Mouse (Mus musculus): ENCODE measurements around the gene Plppr5.

Plppr5 gene

GRCm38 (mm10) chr3:117574529-117575252 lies at the start of gene Plppr5:
Gene Plppr5 (plus strand): TSS chr3:117574836.
- peak; percentile 84 for DNase-seq

DNA sequence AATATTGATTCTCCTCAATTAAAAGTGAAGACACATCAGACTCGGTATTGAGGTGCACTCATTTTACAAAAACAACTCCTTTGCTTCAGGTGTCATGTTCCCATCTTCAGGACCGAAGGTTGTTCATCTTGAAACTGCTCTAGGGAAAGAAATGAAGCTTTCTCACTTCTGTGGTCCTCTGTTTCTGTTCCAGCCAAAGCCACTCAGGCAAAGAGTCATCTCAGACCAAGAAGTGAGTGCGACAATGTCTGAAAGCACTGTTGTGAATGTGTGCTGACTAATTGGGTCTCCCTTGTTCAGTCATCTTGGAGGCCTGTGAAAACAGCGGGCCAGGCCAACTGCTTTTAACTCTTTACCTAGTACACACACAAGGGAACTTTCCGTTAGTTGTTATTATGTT lies 24.7 kb upstream of the Plppr5 start:
- no peak for DNase-seq

GRCm38 (mm10) chr3:117550526-117550925 lies 24.1 kb upstream of the Plppr5 start:
- DNase-seq: no peak

DNA sequence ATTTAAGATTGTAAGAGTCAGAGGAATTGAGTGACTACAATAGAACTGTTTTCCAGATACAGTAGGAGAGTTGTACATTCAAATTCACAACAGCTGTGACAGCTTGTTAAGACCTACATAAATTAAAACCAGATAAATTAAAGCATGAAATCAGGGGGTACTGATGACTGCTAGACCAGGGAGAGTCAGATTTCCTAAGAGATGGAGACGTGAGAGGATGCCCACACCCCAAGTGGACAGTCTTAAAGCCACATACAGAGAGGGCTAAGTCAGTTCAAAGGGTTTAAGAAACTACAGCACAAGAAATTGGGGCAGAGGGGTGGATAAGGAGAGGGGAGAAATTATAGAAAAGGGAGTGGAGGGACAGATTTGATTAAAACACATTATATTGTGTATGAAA lies 17.7 kb upstream of the Plppr5 start:
- DNase-seq: no peak

DNA sequence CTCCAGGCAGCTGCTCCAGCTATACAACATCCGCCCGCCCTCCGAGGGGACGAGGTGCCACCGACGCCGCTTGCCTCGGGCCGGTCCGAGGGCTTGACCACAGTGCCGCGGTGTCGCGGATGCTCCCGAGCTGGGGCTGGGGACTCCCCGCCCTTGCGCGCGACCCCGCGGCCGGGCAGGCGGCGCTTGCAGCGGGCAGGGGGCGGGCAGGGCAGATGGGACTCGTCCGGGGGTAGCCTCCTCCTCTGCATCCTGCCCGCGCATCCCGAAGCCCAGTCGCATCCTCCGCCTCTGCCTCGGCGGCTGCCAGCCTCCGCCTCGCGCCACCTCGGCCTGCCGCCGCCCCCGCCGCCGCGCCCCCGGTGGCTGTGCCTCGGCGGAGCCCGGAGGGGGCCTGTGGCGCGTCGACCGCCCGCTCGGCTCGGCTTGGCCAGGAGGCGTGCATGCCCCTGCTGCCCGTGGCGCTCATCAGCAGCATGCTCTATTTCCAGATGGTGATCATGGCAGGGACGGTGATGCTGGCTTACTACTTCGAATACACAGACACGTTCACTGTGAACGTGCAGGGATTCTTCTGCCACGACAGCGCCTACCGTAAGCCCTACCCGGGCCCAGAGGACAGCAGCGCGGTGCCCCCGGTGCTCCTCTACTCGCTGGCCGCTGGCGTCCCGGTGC lies 754 bp downstream of the Plppr5 start:
- DNase-seq: peak; percentile 81 to 86

GRCm38 (mm10) chr3:117575928-117576254 lies 1.3 kb downstream of the Plppr5 start:
- no peak for DNase-seq

DNA sequence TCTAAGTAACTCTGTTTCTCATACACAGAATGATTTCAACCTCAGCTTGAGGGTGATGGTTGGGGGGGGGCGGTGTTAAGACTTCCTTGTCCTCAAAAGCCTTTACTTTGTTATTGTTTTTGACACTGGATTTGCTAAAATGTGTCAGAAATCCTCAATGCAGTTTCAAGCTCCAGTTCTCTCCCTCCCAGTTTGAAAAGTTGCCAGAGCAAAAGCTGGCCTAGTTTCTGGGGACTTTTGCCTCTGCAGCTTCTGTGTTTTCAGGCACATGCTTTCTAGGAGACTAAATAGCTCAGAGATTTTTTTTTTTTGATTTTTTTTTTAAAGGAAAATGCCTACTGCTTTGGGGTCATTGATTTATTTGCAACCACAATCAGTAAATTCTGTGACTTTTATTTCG lies 2.7 kb downstream of the Plppr5 start:
- DNase-seq: peak; percentile 62 to 64

- no peak for DNase-seq
Measured at GRCm38 (mm10) chr3:117582628-117583027, 8.0 kb downstream of the Plppr5 start.

- DNase-seq: no peak
Measured at GRCm38 (mm10) chr3:117602404-117602803, 27.8 kb downstream of the Plppr5 start.

- DNase-seq: no peak
Measured at GRCm38 (mm10) chr3:117603458-117603857, 28.8 kb downstream of the Plppr5 start.

DNA sequence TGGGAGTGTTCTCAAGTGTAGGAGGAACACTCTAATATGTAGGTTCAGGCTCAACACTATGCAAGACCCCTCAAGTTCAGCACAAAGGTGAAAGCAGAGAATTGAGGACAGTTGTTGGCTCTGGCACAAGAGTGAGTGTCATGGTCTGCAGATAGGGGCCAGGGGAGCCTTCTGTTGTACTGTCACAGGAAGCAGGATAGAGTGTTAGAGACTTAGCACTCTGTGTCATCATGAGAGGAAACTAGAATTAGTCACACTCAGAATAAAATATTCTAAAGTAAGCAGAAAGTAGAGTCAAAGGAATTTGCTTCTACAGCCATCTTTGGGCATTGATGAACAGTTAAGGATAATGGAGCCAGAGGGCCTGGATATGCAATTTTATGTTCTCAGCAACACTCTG lies 31.7 kb downstream of the Plppr5 start:
- no peak for DNase-seq

DNA sequence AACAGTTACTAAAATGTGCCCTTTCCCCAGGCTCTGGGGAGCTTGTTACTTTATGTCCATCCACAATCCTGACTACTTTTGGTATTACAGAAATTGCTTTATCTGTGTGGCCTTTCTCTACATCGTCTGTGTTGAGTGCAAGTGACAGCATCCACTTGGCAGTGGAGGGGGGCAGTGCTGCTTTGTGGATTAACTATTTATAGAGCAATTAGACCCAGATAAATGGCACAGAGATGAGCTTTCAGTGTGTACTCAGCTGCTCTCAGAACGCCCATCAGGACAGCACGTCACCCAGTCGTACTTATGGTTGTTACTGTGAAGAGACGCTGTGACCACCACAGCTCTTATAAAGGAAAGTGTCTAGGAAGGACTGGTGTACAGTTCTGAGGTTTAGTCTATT lies 36.8 kb downstream of the Plppr5 start:
- no peak for DNase-seq

DNA sequence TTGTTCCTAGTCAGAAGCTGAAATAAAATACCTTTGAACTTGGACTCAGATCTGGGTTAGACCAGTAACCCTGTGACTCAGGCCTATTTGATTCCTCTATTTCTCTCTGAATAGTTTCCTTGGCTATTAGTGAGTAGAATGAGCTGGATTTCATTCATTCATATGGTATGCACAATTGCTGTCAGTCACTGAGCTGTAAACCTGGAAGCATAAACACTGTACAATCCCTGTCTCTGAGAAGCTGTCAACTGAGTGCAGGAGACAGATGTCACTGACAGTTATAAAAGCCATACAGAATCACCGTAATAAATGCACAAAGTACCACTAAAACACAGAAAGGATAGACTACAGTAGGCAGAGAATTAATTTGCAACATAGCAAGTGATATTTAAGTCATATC lies 40.2 kb downstream of the Plppr5 start:
- no peak for DNase-seq

DNA sequence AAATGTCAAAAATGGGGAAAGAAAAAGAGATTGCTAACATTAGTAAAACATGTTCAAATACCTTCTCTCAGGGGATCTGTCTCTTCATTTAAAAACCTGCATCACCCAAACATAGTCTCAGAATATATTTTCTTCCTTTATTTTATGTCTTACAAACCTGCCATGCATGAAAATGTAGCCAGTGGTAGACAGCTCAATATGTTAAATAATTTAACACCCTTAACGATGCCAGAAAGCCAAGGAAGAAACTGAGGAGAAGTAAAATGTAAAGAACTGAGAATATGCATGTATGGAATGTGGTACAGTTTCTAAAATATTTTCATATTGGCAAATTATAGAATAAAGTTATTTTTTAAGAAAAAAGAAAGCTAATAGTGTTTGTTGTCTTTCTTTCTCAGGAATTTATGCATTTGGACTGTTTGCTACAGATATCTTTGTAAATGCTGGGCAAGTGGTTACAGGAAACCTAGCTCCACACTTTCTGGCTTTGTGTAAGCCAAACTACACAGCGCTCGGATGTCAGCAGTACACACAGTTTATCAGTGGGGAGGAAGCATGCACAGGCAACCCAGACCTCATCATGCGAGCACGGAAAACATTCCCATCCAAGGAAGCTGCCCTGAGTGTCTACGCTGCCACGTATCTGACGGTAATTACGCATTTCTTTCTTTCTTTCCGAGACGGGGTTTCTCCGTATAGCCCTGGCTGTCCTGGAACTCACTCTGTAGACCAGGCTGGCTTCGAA lies 50.8 kb downstream of the Plppr5 start:
- no peak for DNase-seq

DNA sequence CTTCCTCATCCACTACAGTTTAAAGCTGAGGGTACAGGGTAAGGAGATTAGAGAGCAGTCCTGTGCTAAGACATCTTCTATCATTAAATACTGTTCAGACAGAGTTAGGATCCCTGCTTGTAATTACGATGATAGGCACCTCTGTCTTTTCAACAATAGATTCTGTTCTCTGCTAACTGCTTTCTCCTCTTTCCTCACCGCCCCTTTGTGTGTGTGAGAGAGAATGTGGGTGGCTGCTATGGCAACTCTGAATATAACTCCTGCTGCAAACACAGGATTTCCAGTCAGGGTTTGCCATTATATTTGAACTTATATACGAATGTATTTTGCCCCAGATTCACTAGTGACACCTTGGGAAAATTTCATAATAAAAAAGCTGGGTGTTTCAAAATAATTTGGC lies 54.2 kb downstream of the Plppr5 start:
- no peak for DNase-seq

GRCm38 (mm10) chr3:117630332-117630731 lies 55.7 kb downstream of the Plppr5 start:
- DNase-seq: no peak

DNA sequence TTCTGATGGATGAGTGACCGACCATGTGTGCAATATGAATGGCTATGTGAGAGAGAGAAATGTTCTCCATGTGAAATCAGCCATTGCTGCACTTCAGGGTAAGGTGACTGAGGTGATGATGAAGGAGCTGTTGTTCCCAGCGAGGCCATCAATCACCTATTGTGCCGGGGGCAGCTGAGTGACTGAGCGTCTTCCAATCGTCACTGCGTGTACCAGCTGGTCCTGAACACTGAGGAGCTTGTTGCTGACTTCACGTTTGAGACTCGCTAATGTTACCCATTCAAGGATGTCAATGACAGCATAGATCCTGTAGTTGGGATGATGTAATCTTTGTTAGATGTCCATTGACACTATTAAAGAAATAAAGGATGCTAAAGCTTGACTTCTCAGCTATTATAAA lies 74.0 kb downstream of the Plppr5 start:
- no peak for DNase-seq

- DNase-seq: no peak
Measured at GRCm38 (mm10) chr3:117664316-117664715, 89.7 kb downstream of the Plppr5 start.

- no peak for DNase-seq
Measured at GRCm38 (mm10) chr3:117679189-117679588, 104.6 kb downstream of the Plppr5 start.

- no peak for DNase-seq
Measured at GRCm38 (mm10) chr3:117684640-117685039, 110.0 kb downstream of the Plppr5 start.

DNA sequence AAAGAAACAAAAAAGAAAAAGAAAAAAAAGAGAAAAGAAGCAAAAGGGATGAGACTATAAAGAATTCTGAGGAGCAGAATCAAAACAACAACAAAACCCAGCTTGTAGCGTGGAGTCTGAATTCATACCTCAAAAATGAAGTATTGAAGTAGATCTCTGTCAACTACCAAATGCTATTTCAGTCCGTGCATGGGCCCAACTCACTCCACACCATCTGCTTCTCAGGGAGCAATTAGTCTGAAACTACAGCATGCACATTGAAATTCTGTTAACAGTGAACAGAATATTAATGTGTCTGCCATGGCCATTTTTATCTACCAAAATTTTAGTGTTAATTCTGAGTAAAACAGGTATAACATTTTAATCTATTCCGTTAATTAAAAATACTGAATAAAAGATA lies 111.4 kb downstream of the Plppr5 start:
- DNase-seq: no peak

DNA sequence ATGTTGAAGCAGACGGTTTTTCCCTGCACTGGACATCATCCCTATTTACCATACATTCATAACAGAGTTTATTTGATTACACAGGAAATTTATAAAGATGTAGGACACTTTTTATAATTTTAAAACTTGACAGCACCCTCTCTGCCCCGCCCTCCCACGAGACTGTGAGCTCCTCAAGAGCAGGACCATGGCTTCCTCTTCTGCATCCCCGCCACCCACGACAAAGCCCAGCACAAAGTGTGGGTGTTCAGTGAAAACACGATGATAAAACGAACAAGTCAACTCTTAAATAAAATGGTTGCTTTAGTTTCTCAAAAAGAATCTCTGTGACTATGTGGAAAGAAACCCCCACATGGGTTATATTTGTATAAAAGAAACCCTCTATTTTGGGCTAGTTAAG lies 112.0 kb downstream of the Plppr5 start:
- DNase-seq: no peak

- DNase-seq: no peak
Measured at GRCm38 (mm10) chr3:117694736-117695135, 120.1 kb downstream of the Plppr5 start.

DNA sequence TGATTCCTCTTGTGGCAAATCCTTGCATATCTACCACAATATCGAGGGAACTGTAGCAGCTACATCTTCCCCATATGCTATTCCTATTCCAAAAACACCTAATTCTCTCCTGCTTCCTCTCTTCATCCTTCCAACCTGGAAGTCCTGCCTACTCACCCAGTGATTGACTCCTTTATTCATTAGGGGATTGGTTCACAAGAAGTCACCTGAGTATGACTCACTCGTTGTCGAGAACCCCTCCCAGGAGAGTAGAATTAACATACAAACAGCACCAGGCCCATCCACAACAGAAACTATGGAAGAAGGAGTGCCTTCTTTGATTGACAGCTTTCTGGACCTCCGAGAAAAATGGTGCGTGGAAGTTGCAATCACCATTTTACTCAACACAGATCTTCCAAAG lies 121.7 kb downstream of the Plppr5 start:
- no peak for DNase-seq
